ENCODE assay signal across 8 mouse cellular contexts in the genomic region with DNA sequence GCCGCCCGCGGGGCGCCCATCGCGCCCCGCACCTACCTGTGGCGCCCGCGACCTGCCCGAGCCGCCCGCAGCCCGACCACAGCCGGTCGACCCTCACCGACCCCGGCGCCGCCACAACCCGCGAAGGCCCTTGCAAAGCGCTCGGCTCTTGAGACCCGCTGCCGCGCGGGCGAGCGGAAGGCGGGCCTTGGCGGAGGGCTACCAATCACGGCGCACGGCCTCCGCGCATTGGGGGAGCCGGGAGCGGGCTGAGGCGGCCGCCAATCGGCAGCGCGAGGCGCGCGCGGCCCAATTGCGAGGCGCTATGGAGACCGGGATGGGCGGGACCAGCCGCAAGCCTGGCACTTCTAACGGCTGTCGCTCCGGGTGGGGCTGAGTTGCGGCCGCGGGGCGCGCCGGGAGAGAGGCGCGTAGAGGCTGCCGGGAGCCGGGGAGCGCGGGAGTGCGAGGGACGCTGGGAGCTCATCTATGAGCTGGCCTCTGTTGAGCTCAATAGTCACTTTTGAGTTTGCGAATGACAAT. TPM values are rescaled to one million over a fixed set of nuclear protein-coding genes. Genes with fewer than 3 reads are reported as not detected.
DNase-seq lines count a peak whose midpoint lies in the region; ATAC-seq lines count a peak whose summit lies in the region.

A gene (minus strand): TSS at position 180 of the 522 bp plus-strand sequence.

- H3K27me3 ChIP-seq in hindbrain, embryonic 14.5 days (ENCODE audit: control insufficient read depth, insufficient read depth, low read length), result no peaks in the 10 kb centered on the region

- H3K36me3 ChIP-seq in hindbrain, embryonic 14.5 days (replicated peaks; ENCODE audit: control insufficient read depth, insufficient read depth), result peaks cover 8% of the 10 kb centered on the region

- peak; percentile 100 for ATAC-seq in hindbrain, embryonic 14.5 days (ENCODE audit: low FRiP score)

- DNase-seq in R1 (ENCODE audit: low read depth, low spot score), result peak; percentile 97
- peak; percentile 99 for DNase-seq in cerebellum, postnatal 25 days
- DNase-seq in frontal cortex, postnatal 25 days (ENCODE audit: low spot score in 2 of 2), result peak; percentile 95 to 98
- DNase-seq in hindbrain, embryonic 14.5 days (ENCODE audit: low spot score), result peak; percentile 97
- peak; percentile 98 to 99 for DNase-seq in layer of hippocampus, postnatal 36 days
- peak; percentile 98 for DNase-seq in lung, postnatal 36 days
- DNase-seq in retina, postnatal 1 day, result peak; percentile 99
- peak; percentile 90 to 97 for DNase-seq in urinary bladder, adult 18-20 months (ENCODE audit: low spot score in 2 of 2)

- no peaks in the 10 kb centered on the region for H3K9me3 ChIP-seq in hindbrain, embryonic 14.5 days (ENCODE audit: control insufficient read depth, low read length)

- H3K4me1 ChIP-seq in hindbrain, embryonic 14.5 days (replicated peaks; ENCODE audit: control insufficient read depth, insufficient read depth, low read length), result peaks cover 25% of the 10 kb centered on the region

- peak within 1 kb of the TSS; percentile 72 for H3K27ac ChIP-seq in hindbrain, embryonic 14.5 days

- peak within 1 kb of the TSS; percentile 95 for H3K4me2 ChIP-seq in hindbrain, embryonic 14.5 days (replicated peaks)

- WGBS in hindbrain, embryonic 14.5 days, result under 1% methylated on average over 60 of the region's 71 CpGs

- peak within 1 kb of the TSS; percentile 75 for H3K9ac ChIP-seq in hindbrain, embryonic 14.5 days

- H3K4me3 ChIP-seq in hindbrain, embryonic 14.5 days (replicated peaks; ENCODE audit: low read length), result peak within 1 kb of the TSS; percentile 68

RNA-seq across cellular contexts. Expression of the gene that starts here (rescaled TPM):
- polyA plus RNA-seq in hindbrain, embryonic 14.5 days (2014; fragmentation: Nextera tagmentation; extraction: Ambion mirVana), result 31.8 and 35.2 TPM in 2 replicates
- total RNA-seq in layer of hippocampus, postnatal 36 days (2021), result 10 to 100 TPM; 45.1 to 50.2 TPM

Comparison
In these comparisons a context has a peak if more than half of its experiments do, and no peak if none do; other contexts are left out.
1. Peak in every context shown above with its lines: DNase-seq, ATAC-seq, H3K4me3 ChIP-seq and H3K27ac ChIP-seq.